Mouse (Mus musculus) kidney, adult 2 months (tissue): ENCODE data around the gene Gtf3c5.

Experiments used
- CTCF ChIP-seq: fragments of 200-500 bp; conservative IDR thresholded peaks from 2 replicates; pipeline ENCODE4 v1.5.1; 2011; ENCODE audit warnings: low read depth, mild to moderate bottlenecking, control low read depth, low read length, moderate library complexity, mixed read lengths; ENCODE audit not compliant: insufficient read depth, insufficient read length
- POLR2A ChIP-seq: fragments of 200-500 bp; IDR thresholded peaks from one replicate; pipeline ENCODE4 v1.6.1; 2011; ENCODE audit warnings: low read depth, low read length, control low read depth

GRCm38 (mm10) chr2:28536766-28537633 lies 46.6 kb downstream of the Gtf3c5 start:
- TF ChIP-seq CTCF (no peak), POLR2A (no peak)
